ENCODE assay signal across 15 mouse cellular contexts in genomic region chr16:23624205-23624604, GRCm38 (mm10).
DNase-seq lines count a peak whose midpoint lies in the region; ATAC-seq and TF ChIP-seq lines count a peak whose summit lies in the region.
"Had no signal": no experiment of that assay in that cellular context is flagged by ENCODE, and none has a peak within 500 bp of the region (broad histone marks: within the 10 kb centered on the region; RNA-seq: fewer than 3 reads in every experiment).

No protein-coding gene starts in this region.

- no peak overlapping the region for H3K4me3 ChIP-seq in neural tube, embryonic 14.5 days (ENCODE audit: low read depth, low read length)
- H3K4me3 ChIP-seq: heart, embryonic 13.5 days; kidney, embryonic 15.5 days; liver, embryonic 13.5 days; neural tube, embryonic 12.5 days had no signal

- no peaks in the 10 kb centered on the region for H3K27me3 ChIP-seq in neural tube, embryonic 14.5 days (ENCODE audit: control insufficient read depth, insufficient read depth, low read length)
- H3K27me3 ChIP-seq: heart, embryonic 13.5 days; kidney, embryonic 15.5 days; liver, embryonic 13.5 days; neural tube, embryonic 12.5 days had no signal

- H3K4me2 ChIP-seq in neural tube, embryonic 14.5 days (ENCODE audit: low read depth, low read length), result no peak overlapping the region
- H3K4me2 ChIP-seq: heart, embryonic 13.5 days; kidney, embryonic 15.5 days; liver, embryonic 13.5 days; neural tube, embryonic 12.5 days had no signal

- TF ChIP-seq POLR2A in brain, embryonic 14.5 days (IDR thresholded peaks at IDR 0.05; ENCODE audit: borderline replicate concordance, extremely low read depth, insufficient read depth, insufficient read length, poor library complexity, severe bottlenecking), result no peak

- peak; percentile 29 to 34 for DNase-seq in cerebellum, postnatal 10 days
- DNase-seq in cerebellum, postnatal 25 days, result no peak
- DNase-seq in left cerebral cortex, postnatal 4 days, result peak; percentile 10
- no peak for DNase-seq in left cerebral cortex, postnatal 25 days (ENCODE audit: low spot score in 2 of 2)
- DNase-seq in brain, embryonic 14.5 days (ENCODE audit: low read depth), result peak; percentile 85
- no peak for DNase-seq in ovary, adult 18-20 months (ENCODE audit: low spot score)
- DNase-seq: adrenal gland, postnatal 14 days; gastrocnemius, postnatal 36 days; liver, embryonic 13.5 days had no signal

- no peaks in the 10 kb centered on the region for H3K9me3 ChIP-seq in neural tube, embryonic 14.5 days (ENCODE audit: control insufficient read depth, low read length)
- H3K9me3 ChIP-seq: heart, embryonic 13.5 days; kidney, embryonic 15.5 days; liver, embryonic 13.5 days; neural tube, embryonic 12.5 days had no signal

- no peak overlapping the region for H3K9ac ChIP-seq in neural tube, embryonic 14.5 days (replicated peaks; ENCODE audit: low read depth, low read length)
- H3K9ac ChIP-seq: heart, embryonic 13.5 days; kidney, embryonic 15.5 days; liver, embryonic 13.5 days; neural tube, embryonic 12.5 days had no signal

- intact Hi-C loops in left cerebral cortex, postnatal 4 days (cut with DNase I), result no loop called here
- intact Hi-C loops in left cerebral cortex, postnatal 25 days (cut with DNase I), result no loop called here

- no peak overlapping the region for H3K27ac ChIP-seq in neural tube, embryonic 14.5 days (ENCODE audit: low read depth, low read length)
- H3K27ac ChIP-seq: heart, embryonic 13.5 days; kidney, embryonic 15.5 days; liver, embryonic 13.5 days; neural tube, embryonic 12.5 days; stomach, postnatal 0 days had no signal

- H3K4me1 ChIP-seq in neural tube, embryonic 14.5 days (ENCODE audit: control insufficient read depth, insufficient read depth, low read length), result no peaks in the 10 kb centered on the region
- H3K4me1 ChIP-seq: heart, embryonic 13.5 days; liver, embryonic 13.5 days; neural tube, embryonic 12.5 days had no signal

- 31% methylated on average over 4 of the region's 4 CpGs for WGBS in neural tube, embryonic 14.5 days

- H3K36me3 ChIP-seq in neural tube, embryonic 14.5 days (ENCODE audit: control insufficient read depth, insufficient read depth, low read length), result no peaks in the 10 kb centered on the region
- H3K36me3 ChIP-seq: heart, embryonic 13.5 days; kidney, embryonic 15.5 days; liver, embryonic 13.5 days; neural tube, embryonic 12.5 days had no signal

- no peak for TF ChIP-seq CTCF in brain, embryonic 14.5 days (IDR thresholded peaks at IDR 0.05; ENCODE audit: borderline replicate concordance, extremely low read depth, insufficient read depth, insufficient read length)

- peak; percentile 54; the same call in 1 of the 2 replicates for ATAC-seq in neural tube, embryonic 14.5 days (ENCODE audit: low read depth)
- ATAC-seq: lung, postnatal 0 days had no signal

Comparison
In these comparisons a context has a peak if more than half of its experiments do, and no peak if none do; other contexts are left out.
1. DNase-seq: peak in cerebellum, postnatal 10 days (2 of 2), left cerebral cortex, postnatal 4 days (single experiment) and brain, embryonic 14.5 days (single experiment); none in cerebellum, postnatal 25 days (0 of 2), left cerebral cortex, postnatal 25 days (0 of 2) and ovary, adult 18-20 months (single experiment).